Mouse (Mus musculus) intestine, postnatal 0 days (tissue): Measurements from ENCODE around the gene Ddah2. TPM values are rescaled to one million over a fixed set of nuclear protein-coding genes. Genes with fewer than 3 reads are reported as not detected.

Source experiments
- ATAC-seq: fragments of 200-750 bp; cut with Nextera tagmentation; 2 replicates; pipeline ENCODE4 v1.8.0; 2017; ENCODE audit warnings: mild to moderate bottlenecking, moderate TSS enrichment, moderate library complexity
- H3K27ac ChIP-seq: fragments of 300-500 bp; sonication (generic); 2 replicates; pipeline ENCODE4 v1.5.1; 2014; ENCODE audit warnings: mild to moderate bottlenecking, low read depth, low read length, moderate library complexity
- H3K27me3 ChIP-seq: fragments of 300-500 bp; sonication (generic); replicated peaks from 2 replicates; pipeline ENCODE4 v1.6.1; 2014; ENCODE audit warnings: low read length, mixed read lengths; ENCODE audit not compliant: control insufficient read depth, insufficient read depth
- H3K36me3 ChIP-seq: fragments of 300-500 bp; sonication (generic); 2 replicates; pipeline ENCODE4 v1.6.1; 2014; ENCODE audit warnings: mild to moderate bottlenecking, moderate library complexity; ENCODE audit not compliant: control insufficient read depth, insufficient read depth
- H3K4me1 ChIP-seq: fragments of 300-500 bp; sonication (generic); replicated peaks from 2 replicates; pipeline ENCODE4 v1.6.1; 2014; ENCODE audit warnings: antibody characterized with exemption, low read length, mixed read lengths; ENCODE audit not compliant: control insufficient read depth, insufficient read depth
- H3K4me2 ChIP-seq: fragments of 300-500 bp; sonication (generic); replicated peaks from 2 replicates; pipeline ENCODE4 v1.6.1; 2014; ENCODE audit warnings: low read depth, mild to moderate bottlenecking, moderate library complexity
- H3K4me3 ChIP-seq: fragments of 300-500 bp; sonication (generic); 2 replicates; pipeline ENCODE4 v1.5.1; 2014; ENCODE audit warnings: low read depth, low read length
- H3K9ac ChIP-seq: fragments of 300-500 bp; sonication (generic); 2 replicates; pipeline ENCODE4 v1.6.1; 2014; ENCODE audit warnings: mild to moderate bottlenecking, low read depth, low read length
- H3K9me3 ChIP-seq: fragments of 300-500 bp; sonication (generic); 2 replicates; pipeline ENCODE4 v1.6.1; 2016; ENCODE audit warnings: mixed run types; ENCODE audit not compliant: control insufficient read depth
- CTCF ChIP-seq: sonication (generic); IDR thresholded peaks from 2 replicates; pipeline ENCODE4 v1.5.1; 2016; ENCODE audit warnings: low read depth, mild to moderate bottlenecking, control low read depth, antibody characterized with exemption, moderate library complexity
- WGBS: fragments of 180-500 bp; shearing (Covaris S2); extraction: QIAGEN DNeasy Blood & Tissue Kit; methylation state at CpG from one replicate; pipeline ENCODE4 v1.1.7; 2014; 5-methylcytosine and 5-hydroxymethylcytosine counted together
- polyA plus RNA-seq: library from polyadenylated mRNA; unstranded; fragments of >200 nt; fragmentation: Nextera tagmentation; extraction: Ambion mirVana; gene quantifications from 2 replicates; pipeline ENCODE4 v1.2.1, GENCODE M21; 2015

Gene Ddah2
- polyA plus RNA-seq, 1 experiment from 2014 or later, result 68.3 TPM

GRCm38 (mm10) chr17:35021163-35021808 is 37.5 kb upstream of the Ddah2 start:
- H3K9me3 ChIP-seq, result no peaks in the 10 kb centered on the region
- WGBS, result 14% methylated on average over 17 of the region's 17 CpGs
- peaks cover 6% of the 10 kb centered on the region for H3K4me1 ChIP-seq
- peak overlapping the region; percentile 14; the same call in 1 of the 2 replicates for H3K4me2 ChIP-seq
- no peak overlapping the region for H3K4me3 ChIP-seq
- no peak overlapping the region for H3K9ac ChIP-seq
- ATAC-seq, result no peak
- peaks cover 1% of the 10 kb centered on the region; the same call in 1 of the 2 replicates for H3K36me3 ChIP-seq
- H3K27ac ChIP-seq, result no peak overlapping the region
- no peaks in the 10 kb centered on the region for H3K27me3 ChIP-seq
- TF ChIP-seq CTCF, result peak; percentile 99

GRCm38 (mm10) chr17:35021842-35022477 is 36.9 kb upstream of the Ddah2 start:
- Histone ChIP-seq H3K36me3 (no peaks in the 10 kb centered on the region), H3K4me2 (no peak overlapping the region), H3K4me1 (no peaks in the 10 kb centered on the region; the same call in 1 of the 2 replicates), H3K4me3 (no peak overlapping the region), H3K27me3 (no peaks in the 10 kb centered on the region), H3K9me3 (no peaks in the 10 kb centered on the region), H3K9ac (no peak overlapping the region), H3K27ac (no peak overlapping the region)
- no peak for ATAC-seq
- WGBS, result 25% methylated on average over 6 of the region's 6 CpGs
- 0 out of 2 replicates have a peak, but pooled peaks have one; percentile 16 for TF ChIP-seq CTCF

DNA sequence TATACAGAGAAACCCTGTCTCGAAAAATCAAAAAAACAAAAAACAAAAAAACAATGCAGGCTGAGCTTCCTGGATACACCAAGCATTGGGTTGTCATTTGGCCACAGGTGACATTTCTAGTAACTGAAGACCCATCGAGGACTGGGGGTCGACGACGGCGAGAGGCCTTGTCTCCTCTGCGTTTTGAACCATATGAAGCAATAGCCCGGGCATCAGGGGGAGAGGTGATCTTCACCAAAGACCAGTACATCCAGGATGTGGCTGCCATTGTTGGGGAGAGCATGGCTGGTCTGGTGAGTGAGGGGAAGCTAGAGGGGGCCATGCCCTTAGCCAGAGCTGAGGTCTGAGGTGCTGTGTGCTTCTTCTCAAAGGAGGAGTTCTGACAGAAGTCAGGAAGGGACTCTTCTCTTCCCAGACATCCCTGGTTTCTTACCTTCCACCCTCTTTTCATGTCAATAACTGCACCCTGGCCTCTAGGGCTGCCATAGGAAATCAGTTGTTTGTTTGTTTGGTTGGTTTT is 36.2 kb upstream of the Ddah2 start:
- H3K27ac ChIP-seq, result no peak overlapping the region
- H3K27me3 ChIP-seq, result no peaks in the 10 kb centered on the region
- H3K36me3 ChIP-seq, result no peaks in the 10 kb centered on the region
- H3K9ac ChIP-seq, result no peak overlapping the region
- no peak for TF ChIP-seq CTCF
- H3K4me3 ChIP-seq, result no peak overlapping the region
- H3K4me2 ChIP-seq, result no peak overlapping the region
- 95% methylated on average over 8 of the region's 8 CpGs for WGBS
- no peak for ATAC-seq
- no peaks in the 10 kb centered on the region; the same call in 1 of the 2 replicates for H3K4me1 ChIP-seq
- no peaks in the 10 kb centered on the region for H3K9me3 ChIP-seq

GRCm38 (mm10) chr17:35023221-35023620 is 35.6 kb upstream of the Ddah2 start:
- 84% methylated on average over 5 of the region's 5 CpGs for WGBS
- H3K4me2 ChIP-seq, result no peak overlapping the region
- peak; percentile 33 for TF ChIP-seq CTCF

GRCm38 (mm10) chr17:35023756-35024155 is 35.1 kb upstream of the Ddah2 start:
- peak; percentile 77 for ATAC-seq
- Histone ChIP-seq H3K4me2 (peak overlapping the region; percentile 27; the same call in 1 of the 2 replicates), H3K9me3 (no peaks in the 10 kb centered on the region), H3K4me1 (no peaks in the 10 kb centered on the region; the same call in 1 of the 2 replicates), H3K4me3 (no peak overlapping the region), H3K27ac (no peak overlapping the region; the same call in 1 of the 2 replicates), H3K27me3 (no peaks in the 10 kb centered on the region), H3K9ac (0 out of 2 replicates have a peak overlapping the region, but pooled peaks have one; percentile 8), H3K36me3 (no peaks in the 10 kb centered on the region)
- no peak for TF ChIP-seq CTCF
- WGBS, result 31% methylated on average over 4 of the region's 4 CpGs

More at GRCm38 (mm10) chr17:35023221-35023620, 35.6 kb upstream of the Ddah2 start:
- Histone ChIP-seq H3K27me3 (no peaks in the 10 kb centered on the region), H3K27ac (no peak overlapping the region; the same call in 1 of the 2 replicates), H3K36me3 (no peaks in the 10 kb centered on the region), H3K4me3 (no peak overlapping the region), H3K9ac (no peak overlapping the region), H3K9me3 (no peaks in the 10 kb centered on the region), H3K4me1 (no peaks in the 10 kb centered on the region; the same call in 1 of the 2 replicates)
- ATAC-seq, result no peak

DNA sequence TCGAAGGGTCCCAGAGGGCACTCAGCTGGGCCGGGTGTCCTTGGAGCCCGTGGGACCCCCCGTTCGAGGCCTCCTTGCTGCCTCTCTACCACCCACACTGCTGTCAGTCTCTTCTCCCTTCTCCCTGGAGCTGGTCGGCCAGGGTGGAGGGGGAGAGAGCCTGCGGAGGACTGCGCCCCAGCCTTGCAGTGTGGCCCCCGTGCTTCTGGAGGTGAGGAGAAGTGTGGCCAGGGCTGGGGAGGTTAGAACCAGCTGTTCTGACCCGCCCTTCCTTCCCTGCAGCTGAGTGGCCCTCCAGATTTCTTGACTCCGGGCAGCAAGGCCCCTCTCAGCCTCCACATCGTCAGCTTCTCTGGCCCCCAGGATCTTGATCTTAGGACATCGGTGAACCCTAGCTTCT is 34.6 kb upstream of the Ddah2 start:
- H3K27ac ChIP-seq, result no peak overlapping the region
- ATAC-seq, result no peak
- H3K9ac ChIP-seq, result 0 out of 2 replicates have a peak overlapping the region, but pooled peaks have one; percentile 8
- H3K4me2 ChIP-seq, result no peak overlapping the region
- H3K36me3 ChIP-seq, result no peaks in the 10 kb centered on the region
- TF ChIP-seq CTCF, result no peak
- H3K4me3 ChIP-seq, result no peak overlapping the region
- no peaks in the 10 kb centered on the region for H3K27me3 ChIP-seq
- H3K9me3 ChIP-seq, result no peaks in the 10 kb centered on the region
- WGBS, result 66% methylated on average over 13 of the region's 13 CpGs
- H3K4me1 ChIP-seq, result no peaks in the 10 kb centered on the region; the same call in 1 of the 2 replicates
